ENCODE assay signal across 14 mouse cellular contexts in the genomic region with DNA sequence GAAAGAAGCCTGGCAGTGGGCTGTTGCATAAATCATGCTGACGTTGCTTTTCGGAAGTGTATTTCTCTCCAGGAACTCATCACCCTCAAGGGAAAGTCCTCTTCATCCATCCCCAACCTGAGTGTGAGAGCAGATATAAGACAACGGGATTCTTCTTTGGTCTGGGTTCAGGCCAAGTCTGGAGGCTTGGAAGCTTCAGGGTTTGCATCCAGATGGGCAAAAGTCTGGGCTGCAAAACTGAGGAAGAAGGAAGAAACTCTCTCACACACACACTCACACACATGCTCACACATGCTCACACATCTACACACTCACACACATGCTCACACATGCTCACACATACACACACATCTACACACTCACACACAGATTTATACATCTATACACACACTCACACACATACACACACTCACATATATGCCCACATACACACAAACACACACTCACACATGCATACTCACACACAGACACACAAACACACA.
A peak's percentile ranks its signal among the peaks of the same experiment; 100 is the strongest.
DNase-seq lines count a peak whose midpoint lies in the region; ATAC-seq and TF ChIP-seq lines count a peak whose summit lies in the region.
"Had no signal": no experiment of that assay in that cellular context is flagged by ENCODE, and none has a peak within 500 bp of the region (broad histone marks: within the 10 kb centered on the region; RNA-seq: fewer than 3 reads in every experiment).

No protein-coding gene starts in this region.

- peak; percentile 27; the same call in 1 of the 2 replicates for TF ChIP-seq POLR2A in embryonic fibroblast, embryonic 13.5 days (IDR thresholded peaks at IDR 0.05; ENCODE audit: low read depth, low read length)

- no peaks in the 10 kb centered on the region for H3K36me3 ChIP-seq in heart, embryonic 10.5 days
- H3K36me3 ChIP-seq in intestine, postnatal 0 days (ENCODE audit: control insufficient read depth, insufficient read depth), result no peaks in the 10 kb centered on the region
- H3K36me3 ChIP-seq in intestine, embryonic 15.5 days, result no peaks in the 10 kb centered on the region
- no peaks in the 10 kb centered on the region for H3K36me3 ChIP-seq in limb, embryonic 13.5 days
- H3K36me3 ChIP-seq: G1E; liver, embryonic 13.5 days; neural tube, embryonic 13.5 days had no signal

- no peak for ATAC-seq in intestine, postnatal 0 days
- no peak for ATAC-seq in intestine, embryonic 15.5 days
- no peak for ATAC-seq in limb, embryonic 13.5 days (ENCODE audit: low FRiP score, low read depth)

- DNase-seq in heart, embryonic 10.5 days (ENCODE audit: low spot score), result no peak
- no peak for DNase-seq in heart, adult 18-20 months
- no peak for DNase-seq in cerebellum, postnatal 10 days
- no peak for DNase-seq in adrenal gland, adult (ENCODE audit: inconsistent age in 2 of 2, low spot score in 1 of 2)
- DNase-seq: adrenal gland, postnatal 25 days; liver, embryonic 13.5 days; thymus, postnatal 36 days had no signal

- H3K27ac ChIP-seq in heart, embryonic 10.5 days, result peak overlapping the region; percentile 16; the same call in 1 of the 2 replicates
- H3K27ac ChIP-seq in intestine, postnatal 0 days (ENCODE audit: low read depth, low read length), result peak overlapping the region; percentile 75; the same call in 1 of the 2 replicates
- no peak overlapping the region for H3K27ac ChIP-seq in intestine, embryonic 15.5 days
- peak overlapping the region; percentile 27; the same call in 1 of the 2 replicates for H3K27ac ChIP-seq in embryonic fibroblast, embryonic 13.5 days (ENCODE audit: insufficient read depth, low read length)
- H3K27ac ChIP-seq in limb, embryonic 13.5 days, result peak overlapping the region; percentile 67; the same call in 1 of the 2 replicates
- H3K27ac ChIP-seq: left cerebral cortex, adult 2 months; liver, embryonic 13.5 days; neural tube, embryonic 13.5 days had no signal

- no peaks in the 10 kb centered on the region for H3K9me3 ChIP-seq in heart, embryonic 10.5 days
- no peaks in the 10 kb centered on the region for H3K9me3 ChIP-seq in intestine, postnatal 0 days (ENCODE audit: control insufficient read depth)
- no peaks in the 10 kb centered on the region for H3K9me3 ChIP-seq in intestine, embryonic 15.5 days
- H3K9me3 ChIP-seq in limb, embryonic 13.5 days, result no peaks in the 10 kb centered on the region
- H3K9me3 ChIP-seq: G1E; liver, embryonic 13.5 days; neural tube, embryonic 13.5 days had no signal

- no peak for TF ChIP-seq CTCF in intestine, postnatal 0 days (IDR thresholded peaks at IDR 0.05; ENCODE audit: low read depth)
- TF ChIP-seq CTCF in embryonic fibroblast, embryonic 13.5 days (IDR thresholded peaks at IDR 0.05; ENCODE audit: borderline replicate concordance, insufficient read depth, low read length), result no peak

- H3K4me2 ChIP-seq in intestine, postnatal 0 days (replicated peaks; ENCODE audit: low read depth), result no peak overlapping the region
- no peak overlapping the region for H3K4me2 ChIP-seq in intestine, embryonic 15.5 days (replicated peaks)
- H3K4me2 ChIP-seq in limb, embryonic 13.5 days (replicated peaks), result no peak overlapping the region
- H3K4me2 ChIP-seq: liver, embryonic 13.5 days; neural tube, embryonic 13.5 days had no signal

- H3K9ac ChIP-seq in intestine, postnatal 0 days (ENCODE audit: low read depth, low read length), result no peak overlapping the region
- no peak overlapping the region for H3K9ac ChIP-seq in intestine, embryonic 15.5 days
- no peak overlapping the region for H3K9ac ChIP-seq in limb, embryonic 13.5 days
- H3K9ac ChIP-seq: liver, embryonic 13.5 days; neural tube, embryonic 13.5 days had no signal

- H3K4me3 ChIP-seq in heart, embryonic 10.5 days, result no peak overlapping the region
- no peak overlapping the region for H3K4me3 ChIP-seq in intestine, postnatal 0 days (ENCODE audit: low read depth, low read length)
- no peak overlapping the region for H3K4me3 ChIP-seq in intestine, embryonic 15.5 days (replicated peaks)
- H3K4me3 ChIP-seq in embryonic fibroblast, embryonic 13.5 days (ENCODE audit: insufficient read depth, low read length), result no peak overlapping the region
- H3K4me3 ChIP-seq in limb, embryonic 13.5 days, result no peak overlapping the region
- H3K4me3 ChIP-seq: left cerebral cortex, adult 2 months; liver, embryonic 13.5 days; neural tube, embryonic 13.5 days had no signal

- 40% methylated on average over 3 of the region's 3 CpGs for WGBS in heart, embryonic 10.5 days
- WGBS in intestine, postnatal 0 days, result 31% methylated on average over 3 of the region's 3 CpGs
- 29% methylated on average over 3 of the region's 3 CpGs for WGBS in intestine, embryonic 15.5 days
- 15% methylated on average over 3 of the region's 3 CpGs for WGBS in limb, embryonic 13.5 days

- H3K27me3 ChIP-seq in heart, embryonic 10.5 days (ENCODE audit: insufficient read depth, poor library complexity, severe bottlenecking), result no peaks in the 10 kb centered on the region
- H3K27me3 ChIP-seq in intestine, postnatal 0 days (replicated peaks; ENCODE audit: control insufficient read depth, insufficient read depth, low read length), result no peaks in the 10 kb centered on the region
- no peaks in the 10 kb centered on the region for H3K27me3 ChIP-seq in intestine, embryonic 15.5 days (replicated peaks)
- H3K27me3 ChIP-seq in limb, embryonic 13.5 days, result no peaks in the 10 kb centered on the region
- H3K27me3 ChIP-seq: liver, embryonic 13.5 days; neural tube, embryonic 13.5 days had no signal

- peaks cover 22% of the 10 kb centered on the region for H3K4me1 ChIP-seq in heart, embryonic 10.5 days
- H3K4me1 ChIP-seq in intestine, postnatal 0 days (replicated peaks; ENCODE audit: control insufficient read depth, insufficient read depth, low read length), result peaks cover 8% of the 10 kb centered on the region; the same call in 1 of the 2 replicates
- H3K4me1 ChIP-seq in intestine, embryonic 15.5 days (replicated peaks), result no peaks in the 10 kb centered on the region
- no peaks in the 10 kb centered on the region for H3K4me1 ChIP-seq in embryonic fibroblast, embryonic 13.5 days (ENCODE audit: control insufficient read depth, insufficient read depth, low read length)
- peaks cover 40% of the 10 kb centered on the region for H3K4me1 ChIP-seq in limb, embryonic 13.5 days
- H3K4me1 ChIP-seq: liver, embryonic 13.5 days had no signal
